In genomic region chr4:153929425-153929824, GRCm38 (mm10) we compare ENCODE assay signal across 24 mouse cellular contexts. TPM values are rescaled to one million over a fixed set of nuclear protein-coding genes. Genes with fewer than 3 reads are reported as not detected.
DNase-seq lines count a peak whose midpoint lies in the region; ATAC-seq lines count a peak whose summit lies in the region.
"Had no signal": no experiment of that assay in that cellular context is flagged by ENCODE, and none has a peak within 500 bp of the region (broad histone marks: within the 10 kb centered on the region; RNA-seq: fewer than 3 reads in every experiment).

No protein-coding gene starts in this region.

- ATAC-seq in hindbrain, embryonic 13.5 days (ENCODE audit: low FRiP score) = no peak
- no peak for ATAC-seq in hindbrain, embryonic 12.5 days (ENCODE audit: low FRiP score)
- ATAC-seq in neural tube, embryonic 13.5 days (ENCODE audit: low read depth) = no peak
- ATAC-seq in forebrain, embryonic 15.5 days (replicated peaks) = peak; percentile 40; the same call in 1 of the 2 replicates
- ATAC-seq: inflammation-experienced regulatory T-cells, adult 6 months had no signal

- no peak for DNase-seq in neural tube, embryonic 10.5 days (ENCODE audit: extremely low spot score, low spot score)
- peak; percentile 52 for DNase-seq in R1 (ENCODE audit: low read depth, low spot score)
- DNase-seq in thymus, adult 18-20 months = no peak
- DNase-seq: adrenal gland, postnatal 14 days; embryo, embryonic 11 days; gastrocnemius, postnatal 10 days; kidney, adult 11 months; kidney, postnatal 25 days; lung, postnatal 36 days; right cerebral cortex, adult 18-20 months; spleen, adult 18-20 months; thymus, postnatal 4 days had no signal

- H3K27me3 ChIP-seq in hindbrain, embryonic 13.5 days = no peaks in the 10 kb centered on the region; the same call in 1 of the 2 replicates
- H3K27me3 ChIP-seq in hindbrain, embryonic 12.5 days = no peaks in the 10 kb centered on the region
- H3K27me3 ChIP-seq in neural tube, embryonic 13.5 days = no peaks in the 10 kb centered on the region
- H3K27me3 ChIP-seq in forebrain, embryonic 15.5 days = 0 out of 2 replicates have a peak, but pooled peaks cover 3% of the 10 kb centered on the region
- H3K27me3 ChIP-seq: CH12.LX; embryonic facial prominence, embryonic 13.5 days; limb, embryonic 12.5 days; liver, embryonic 15.5 days; neural tube, embryonic 15.5 days had no signal

- no peak overlapping the region for H3K4me3 ChIP-seq in hindbrain, embryonic 13.5 days
- H3K4me3 ChIP-seq in hindbrain, embryonic 12.5 days = no peak overlapping the region
- no peak overlapping the region for H3K4me3 ChIP-seq in neural tube, embryonic 13.5 days
- H3K4me3 ChIP-seq in forebrain, embryonic 15.5 days = no peak overlapping the region
- H3K4me3 ChIP-seq: embryonic facial prominence, embryonic 13.5 days; heart, embryonic 10.5 days; heart, embryonic 15.5 days; limb, embryonic 12.5 days; liver, embryonic 15.5 days; neural tube, embryonic 15.5 days had no signal

- no peaks in the 10 kb centered on the region for H3K36me3 ChIP-seq in hindbrain, embryonic 13.5 days
- no peaks in the 10 kb centered on the region for H3K36me3 ChIP-seq in hindbrain, embryonic 12.5 days
- no peaks in the 10 kb centered on the region for H3K36me3 ChIP-seq in neural tube, embryonic 13.5 days
- H3K36me3 ChIP-seq in forebrain, embryonic 15.5 days = no peaks in the 10 kb centered on the region
- H3K36me3 ChIP-seq: embryonic facial prominence, embryonic 13.5 days; heart, embryonic 10.5 days; heart, embryonic 15.5 days; limb, embryonic 12.5 days; liver, embryonic 15.5 days; neural tube, embryonic 15.5 days had no signal

- no peak overlapping the region for H3K9ac ChIP-seq in hindbrain, embryonic 13.5 days
- H3K9ac ChIP-seq in hindbrain, embryonic 12.5 days = no peak overlapping the region
- no peak overlapping the region for H3K9ac ChIP-seq in neural tube, embryonic 13.5 days
- H3K9ac ChIP-seq in forebrain, embryonic 15.5 days (replicated peaks) = no peak overlapping the region
- H3K9ac ChIP-seq: embryonic facial prominence, embryonic 13.5 days; heart, embryonic 15.5 days; limb, embryonic 12.5 days; liver, embryonic 15.5 days; neural tube, embryonic 15.5 days had no signal

- no peaks in the 10 kb centered on the region for H3K9me3 ChIP-seq in hindbrain, embryonic 13.5 days
- H3K9me3 ChIP-seq in hindbrain, embryonic 12.5 days (replicated peaks) = no peaks in the 10 kb centered on the region
- no peaks in the 10 kb centered on the region for H3K9me3 ChIP-seq in neural tube, embryonic 13.5 days
- no peaks in the 10 kb centered on the region for H3K9me3 ChIP-seq in forebrain, embryonic 15.5 days
- H3K9me3 ChIP-seq: embryonic facial prominence, embryonic 13.5 days; heart, embryonic 10.5 days; heart, embryonic 15.5 days; limb, embryonic 12.5 days; liver, embryonic 15.5 days; neural tube, embryonic 15.5 days had no signal

- H3K27ac ChIP-seq in hindbrain, embryonic 13.5 days = peak overlapping the region; percentile 15; the same call in 1 of the 2 replicates
- no peak overlapping the region for H3K27ac ChIP-seq in hindbrain, embryonic 12.5 days
- 0 out of 2 replicates have a peak overlapping the region, but pooled peaks have one; percentile 9 for H3K27ac ChIP-seq in neural tube, embryonic 13.5 days (replicated peaks)
- H3K27ac ChIP-seq in forebrain, embryonic 15.5 days (replicated peaks) = peak overlapping the region; percentile 11; the same call in 1 of the 2 replicates
- H3K27ac ChIP-seq: embryonic facial prominence, embryonic 13.5 days; heart, embryonic 10.5 days; heart, embryonic 15.5 days; limb, embryonic 12.5 days; liver, embryonic 15.5 days; neural tube, embryonic 15.5 days had no signal

- 63% methylated on average over 10 of the region's 10 CpGs for WGBS in hindbrain, embryonic 13.5 days
- 70% methylated on average over 10 of the region's 10 CpGs for WGBS in hindbrain, embryonic 12.5 days
- 74% methylated on average over 10 of the region's 10 CpGs for WGBS in neural tube, embryonic 13.5 days
- 68% methylated on average over 10 of the region's 10 CpGs for WGBS in forebrain, embryonic 15.5 days

- H3K4me1 ChIP-seq in hindbrain, embryonic 13.5 days (replicated peaks) = peaks cover 12% of the 10 kb centered on the region
- no peaks in the 10 kb centered on the region for H3K4me1 ChIP-seq in hindbrain, embryonic 12.5 days
- peaks cover 9% of the 10 kb centered on the region; the same call in 1 of the 2 replicates for H3K4me1 ChIP-seq in neural tube, embryonic 13.5 days (replicated peaks)
- peaks cover 25% of the 10 kb centered on the region for H3K4me1 ChIP-seq in forebrain, embryonic 15.5 days
- H3K4me1 ChIP-seq: embryonic facial prominence, embryonic 13.5 days; heart, embryonic 10.5 days; heart, embryonic 15.5 days; limb, embryonic 12.5 days; liver, embryonic 15.5 days; neural tube, embryonic 15.5 days had no signal

- no peak overlapping the region for H3K4me2 ChIP-seq in hindbrain, embryonic 13.5 days
- no peak overlapping the region for H3K4me2 ChIP-seq in hindbrain, embryonic 12.5 days (replicated peaks)
- no peak overlapping the region for H3K4me2 ChIP-seq in neural tube, embryonic 13.5 days
- no peak overlapping the region for H3K4me2 ChIP-seq in forebrain, embryonic 15.5 days (replicated peaks)
- H3K4me2 ChIP-seq: embryonic facial prominence, embryonic 13.5 days; heart, embryonic 15.5 days; limb, embryonic 12.5 days; liver, embryonic 15.5 days; neural tube, embryonic 15.5 days had no signal

RNA-seq across cellular contexts. Expression of gene A430005L14Rik, which starts 27.6 kb away (rescaled TPM):
- polyA plus RNA-seq in hindbrain, embryonic 13.5 days (2015; fragmentation: Nextera tagmentation; extraction: Ambion mirVana) = 65.7 and 69.2 TPM in 2 replicates
- 76.2 and 86.1 TPM in 2 replicates for polyA plus RNA-seq in hindbrain, embryonic 12.5 days (2016; fragmentation: Nextera tagmentation; extraction: Ambion mirVana)
- polyA plus RNA-seq in neural tube, embryonic 13.5 days (2015; fragmentation: Nextera tagmentation; extraction: Ambion mirVana) = 60.9 and 61.5 TPM in 2 replicates
- polyA plus RNA-seq in forebrain, embryonic 15.5 days (2015; fragmentation: Nextera tagmentation; extraction: Ambion mirVana) = 64.8 and 69.1 TPM in 2 replicates

RNA-seq across cellular contexts. Expression of gene Dffb, which starts 45.5 kb away (rescaled TPM):
- 10.1 and 12.5 TPM in 2 replicates for polyA plus RNA-seq in hindbrain, embryonic 13.5 days (2015; fragmentation: Nextera tagmentation; extraction: Ambion mirVana)
- 9.8 and 10.9 TPM in 2 replicates for polyA plus RNA-seq in hindbrain, embryonic 12.5 days (2016; fragmentation: Nextera tagmentation; extraction: Ambion mirVana)
- 10.9 and 12.8 TPM in 2 replicates for polyA plus RNA-seq in neural tube, embryonic 13.5 days (2015; fragmentation: Nextera tagmentation; extraction: Ambion mirVana)
- 11.8 and 12.8 TPM in 2 replicates for polyA plus RNA-seq in forebrain, embryonic 15.5 days (2015; fragmentation: Nextera tagmentation; extraction: Ambion mirVana)

RNA-seq across cellular contexts. Expression of gene Cep104, which starts 45.6 kb away (rescaled TPM):
- polyA plus RNA-seq in hindbrain, embryonic 13.5 days (2015; fragmentation: Nextera tagmentation; extraction: Ambion mirVana) = 16.1 and 19.9 TPM in 2 replicates
- polyA plus RNA-seq in hindbrain, embryonic 12.5 days (2016; fragmentation: Nextera tagmentation; extraction: Ambion mirVana) = 21.0 and 23.0 TPM in 2 replicates
- 16.4 and 19.8 TPM in 2 replicates for polyA plus RNA-seq in neural tube, embryonic 13.5 days (2015; fragmentation: Nextera tagmentation; extraction: Ambion mirVana)
- 20.0 and 21.7 TPM in 2 replicates for polyA plus RNA-seq in forebrain, embryonic 15.5 days (2015; fragmentation: Nextera tagmentation; extraction: Ambion mirVana)
